ENCODE assay signal across 10 mouse cellular contexts in the genomic region with DNA sequence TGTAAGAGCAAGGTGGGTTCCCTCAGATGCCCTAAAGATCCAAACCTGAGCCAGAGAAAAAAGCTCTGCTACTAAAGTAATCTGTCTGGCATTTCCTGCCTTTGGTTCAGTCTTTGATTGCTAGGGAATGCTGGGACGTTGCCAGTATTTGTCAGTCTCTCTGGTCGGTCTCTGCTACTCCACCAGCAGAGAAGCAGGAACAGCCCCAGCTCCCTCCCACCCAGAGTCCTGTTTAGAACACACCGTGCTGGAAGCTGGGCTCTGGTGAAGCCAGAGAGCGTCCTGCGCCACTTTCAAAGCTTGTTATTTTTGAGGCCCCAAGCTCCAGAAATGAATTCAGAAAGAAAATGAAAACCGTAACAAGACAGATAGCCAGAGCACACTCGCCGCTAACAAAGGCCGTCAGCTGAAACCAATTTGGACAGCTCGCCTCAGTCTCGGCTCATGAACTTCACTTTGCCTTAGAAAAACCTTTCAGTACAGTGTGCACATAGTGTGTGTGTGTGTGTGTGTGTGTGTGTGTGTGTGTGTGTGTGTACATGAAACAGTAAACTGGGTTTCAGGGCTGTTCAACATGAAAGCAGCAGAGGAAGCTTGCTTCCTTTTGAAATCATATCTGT.
DNase-seq lines count a peak whose midpoint lies in the region; ATAC-seq lines count a peak whose summit lies in the region.
"Had no signal": no experiment of that assay in that cellular context is flagged by ENCODE, and none has a peak within 500 bp of the region (broad histone marks: within the 10 kb centered on the region; RNA-seq: fewer than 3 reads in every experiment).

No protein-coding gene starts in this region.

- no peaks in the 10 kb centered on the region for H3K36me3 ChIP-seq in forebrain, embryonic 14.5 days (ENCODE audit: control insufficient read depth, insufficient read depth, low read length)
- no peaks in the 10 kb centered on the region for H3K36me3 ChIP-seq in forebrain, embryonic 15.5 days
- H3K36me3 ChIP-seq in heart, embryonic 10.5 days, result no peaks in the 10 kb centered on the region
- no peaks in the 10 kb centered on the region for H3K36me3 ChIP-seq in liver, embryonic 12.5 days

- no peaks in the 10 kb centered on the region for H3K9me3 ChIP-seq in forebrain, embryonic 14.5 days (replicated peaks; ENCODE audit: control insufficient read depth, low read length)
- no peaks in the 10 kb centered on the region for H3K9me3 ChIP-seq in forebrain, embryonic 15.5 days
- H3K9me3 ChIP-seq in heart, embryonic 10.5 days, result no peaks in the 10 kb centered on the region
- no peaks in the 10 kb centered on the region for H3K9me3 ChIP-seq in liver, embryonic 12.5 days (replicated peaks)

- ATAC-seq in forebrain, embryonic 14.5 days, result no peak
- ATAC-seq in forebrain, embryonic 15.5 days (replicated peaks), result no peak
- no peak for ATAC-seq in liver, embryonic 12.5 days

- WGBS in forebrain, embryonic 14.5 days, result 77% methylated on average over 11 of the region's 11 CpGs
- 62% methylated on average over 11 of the region's 11 CpGs for WGBS in forebrain, embryonic 15.5 days
- WGBS in heart, embryonic 10.5 days, result 74% methylated on average over 11 of the region's 11 CpGs
- WGBS in liver, embryonic 12.5 days (ENCODE audit: insufficient replicate concordance), result 68% methylated on average over 11 of the region's 11 CpGs

- no peaks in the 10 kb centered on the region for H3K27me3 ChIP-seq in forebrain, embryonic 14.5 days (replicated peaks; ENCODE audit: control insufficient read depth, insufficient read depth, low read length)
- no peaks in the 10 kb centered on the region for H3K27me3 ChIP-seq in forebrain, embryonic 15.5 days
- no peaks in the 10 kb centered on the region for H3K27me3 ChIP-seq in heart, embryonic 10.5 days (ENCODE audit: insufficient read depth, poor library complexity, severe bottlenecking)
- no peaks in the 10 kb centered on the region for H3K27me3 ChIP-seq in liver, embryonic 12.5 days (replicated peaks)
- H3K27me3 ChIP-seq: CH12.LX had no signal

- no peak overlapping the region for H3K4me2 ChIP-seq in forebrain, embryonic 14.5 days (ENCODE audit: low read length)
- no peak overlapping the region for H3K4me2 ChIP-seq in forebrain, embryonic 15.5 days (replicated peaks)
- H3K4me2 ChIP-seq in liver, embryonic 12.5 days, result no peak overlapping the region

- no peak overlapping the region for H3K4me3 ChIP-seq in forebrain, embryonic 14.5 days (ENCODE audit: low read depth, low read length)
- no peak overlapping the region for H3K4me3 ChIP-seq in forebrain, embryonic 15.5 days
- H3K4me3 ChIP-seq in heart, embryonic 10.5 days, result no peak overlapping the region
- H3K4me3 ChIP-seq in liver, embryonic 12.5 days, result no peak overlapping the region
- H3K4me3 ChIP-seq: erythroblast, embryonic 14.5 days had no signal

- DNase-seq in forebrain, embryonic 14.5 days (ENCODE audit: low spot score), result peak; percentile 41
- peak; percentile 50 for DNase-seq in adipocyte (ENCODE audit: low spot score)
- peak; percentile 54 for DNase-seq in heart, embryonic 10.5 days (ENCODE audit: low spot score)
- peak; percentile 51 to 55 for DNase-seq in kidney, postnatal 36 days
- peak; percentile 89 for DNase-seq in lung, postnatal 36 days
- no peak for DNase-seq in yolk sac, embryonic 10.5 days (ENCODE audit: low spot score)

- no peak overlapping the region for H3K9ac ChIP-seq in forebrain, embryonic 14.5 days (ENCODE audit: low read length)
- H3K9ac ChIP-seq in forebrain, embryonic 15.5 days (replicated peaks), result no peak overlapping the region
- no peak overlapping the region for H3K9ac ChIP-seq in liver, embryonic 12.5 days

- H3K4me1 ChIP-seq in forebrain, embryonic 14.5 days (ENCODE audit: control insufficient read depth, insufficient read depth, low read length), result no peaks in the 10 kb centered on the region
- no peaks in the 10 kb centered on the region for H3K4me1 ChIP-seq in forebrain, embryonic 15.5 days
- peaks cover 12% of the 10 kb centered on the region for H3K4me1 ChIP-seq in heart, embryonic 10.5 days
- H3K4me1 ChIP-seq in liver, embryonic 12.5 days, result no peaks in the 10 kb centered on the region

- no peak overlapping the region for H3K27ac ChIP-seq in forebrain, embryonic 14.5 days (ENCODE audit: low read depth, low read length)
- no peak overlapping the region for H3K27ac ChIP-seq in forebrain, embryonic 15.5 days (replicated peaks)
- no peak overlapping the region for H3K27ac ChIP-seq in heart, embryonic 10.5 days
- no peak overlapping the region for H3K27ac ChIP-seq in liver, embryonic 12.5 days
